In the genomic region with DNA sequence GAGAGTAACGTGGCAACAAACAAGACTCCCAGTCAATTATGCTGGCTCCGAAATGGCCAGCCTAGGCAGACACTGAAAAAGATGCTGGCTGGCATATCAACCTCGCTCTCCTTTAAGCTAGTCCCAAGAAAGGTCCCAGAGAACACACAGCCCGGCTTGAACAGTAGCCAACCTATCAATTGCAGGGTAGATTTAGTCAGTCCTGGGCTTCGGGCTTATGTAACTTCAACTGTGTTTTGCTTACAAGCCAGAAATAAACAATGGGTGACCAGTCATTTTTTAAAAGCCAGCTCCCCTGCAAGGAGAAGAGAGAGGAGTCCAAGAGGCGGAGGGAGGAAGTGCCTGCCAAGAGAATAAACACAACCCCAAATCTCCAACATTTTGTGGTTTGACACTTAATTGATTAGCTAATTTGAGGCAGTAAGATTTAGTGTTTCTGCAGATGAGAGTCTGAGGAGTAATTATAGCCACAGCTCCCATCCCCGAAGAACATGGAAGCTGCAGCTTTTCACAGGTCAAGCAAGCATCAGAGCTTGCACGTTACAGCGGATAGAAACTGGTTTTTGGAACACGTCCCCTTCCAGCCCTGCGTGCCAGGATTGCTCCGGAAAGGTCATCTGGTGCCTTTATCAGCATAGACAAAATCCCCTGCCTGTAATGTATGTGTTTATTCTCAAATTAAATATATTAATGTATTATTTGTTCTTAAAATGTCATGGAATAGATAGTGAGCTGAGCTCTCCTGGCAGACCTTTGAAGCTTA, we compare ENCODE assay signal across 10 mouse cellular contexts.
DNase-seq lines count a peak whose midpoint lies in the region; ATAC-seq and TF ChIP-seq lines count a peak whose summit lies in the region.
"Had no signal": no experiment of that assay in that cellular context is flagged by ENCODE, and none has a peak within 500 bp of the region (broad histone marks: within the 10 kb centered on the region; RNA-seq: fewer than 3 reads in every experiment).

No protein-coding gene starts in this region.

- no peak for TF ChIP-seq CTCF in kidney, adult 2 months (conservative IDR thresholded peaks at IDR 0.05; ENCODE audit: insufficient read depth, insufficient read length, low read depth, low read length)
- peak; percentile 24 for TF ChIP-seq CTCF in hindbrain, postnatal 0 days (IDR thresholded peaks at IDR 0.05; ENCODE audit: low read depth)

- H3K4me2 ChIP-seq in kidney, embryonic 14.5 days (replicated peaks; ENCODE audit: low read depth, low read length), result no peak overlapping the region
- H3K4me2 ChIP-seq in hindbrain, postnatal 0 days (ENCODE audit: low read depth, low read length), result no peak overlapping the region
- H3K4me2 ChIP-seq: embryonic facial prominence, embryonic 12.5 days; heart, embryonic 15.5 days; limb, embryonic 12.5 days had no signal

- H3K4me3 ChIP-seq in kidney, adult 2 months (ENCODE audit: insufficient read depth, low read depth, low read length), result no peak overlapping the region
- no peak overlapping the region for H3K4me3 ChIP-seq in kidney, embryonic 14.5 days (ENCODE audit: low read length)
- no peak overlapping the region for H3K4me3 ChIP-seq in hindbrain, postnatal 0 days (ENCODE audit: low read length)
- H3K4me3 ChIP-seq: embryonic facial prominence, embryonic 12.5 days; heart, embryonic 15.5 days; limb, embryonic 12.5 days had no signal

- H3K27ac ChIP-seq in kidney, adult 2 months (ENCODE audit: insufficient read depth, low read depth, low read length), result no peak overlapping the region
- no peak overlapping the region; the same call in 1 of the 2 replicates for H3K27ac ChIP-seq in kidney, embryonic 14.5 days (ENCODE audit: low read depth, low read length)
- H3K27ac ChIP-seq in hindbrain, postnatal 0 days, result peak overlapping the region; percentile 28; the same call in 1 of the 2 replicates
- H3K27ac ChIP-seq: embryonic facial prominence, embryonic 12.5 days; heart, embryonic 15.5 days; limb, embryonic 12.5 days had no signal

- no peak for TF ChIP-seq POLR2A in kidney, adult 2 months (IDR thresholded peaks at IDR 0.05; ENCODE audit: low read depth, low read length)

- H3K4me1 ChIP-seq in kidney, adult 2 months (ENCODE audit: control insufficient read depth, insufficient read depth, low read length), result no peaks in the 10 kb centered on the region
- H3K4me1 ChIP-seq in kidney, embryonic 14.5 days (ENCODE audit: control insufficient read depth, insufficient read depth, low read length), result peaks cover 5% of the 10 kb centered on the region
- H3K4me1 ChIP-seq in hindbrain, postnatal 0 days (ENCODE audit: insufficient read depth, low read length), result 0 out of 2 replicates have a peak, but pooled peaks cover 5% of the 10 kb centered on the region
- H3K4me1 ChIP-seq: heart, embryonic 15.5 days had no signal

- ATAC-seq in kidney, embryonic 14.5 days (ENCODE audit: low FRiP score, low TSS enrichment), result no peak
- ATAC-seq in cerebellum, adult (ENCODE audit: insufficient number of reproducible peaks, low FRiP score, low TSS enrichment), result peak; percentile 80
- peak; percentile 69 for ATAC-seq in hindbrain, postnatal 0 days
- ATAC-seq in megakaryocyte-erythroid progenitor cell, adult 5-6 weeks (replicated peaks; ENCODE audit: low FRiP score, low TSS enrichment, poor library complexity, severe bottlenecking), result no peak
- no peak for ATAC-seq in monocyte, adult 5-6 weeks (replicated peaks; ENCODE audit: insufficient number of reproducible peaks, low FRiP score, low TSS enrichment, poor library complexity, severe bottlenecking)

- DNase-seq in kidney, adult 2 months, result peak; percentile 17
- peak; percentile 34 for DNase-seq in adipocyte (ENCODE audit: low spot score)
- DNase-seq in hindbrain, postnatal 0 days (ENCODE audit: low spot score), result peak; percentile 73

- 59% methylated on average over 12 of the region's 12 CpGs for WGBS in kidney, adult 2 months
- WGBS in kidney, embryonic 14.5 days, result 45% methylated on average over 12 of the region's 12 CpGs
- 39% methylated on average over 12 of the region's 12 CpGs for WGBS in hindbrain, postnatal 0 days

- H3K36me3 ChIP-seq in kidney, adult 2 months (ENCODE audit: control insufficient read depth, insufficient read depth, low read length), result no peaks in the 10 kb centered on the region
- no peaks in the 10 kb centered on the region for H3K36me3 ChIP-seq in kidney, embryonic 14.5 days (ENCODE audit: control insufficient read depth, insufficient read depth, low read length)
- no peaks in the 10 kb centered on the region for H3K36me3 ChIP-seq in hindbrain, postnatal 0 days (ENCODE audit: insufficient read depth, low read length)
- H3K36me3 ChIP-seq: embryonic facial prominence, embryonic 12.5 days; heart, embryonic 15.5 days; limb, embryonic 12.5 days had no signal

- no peak overlapping the region for H3K9ac ChIP-seq in kidney, embryonic 14.5 days (ENCODE audit: low read depth, low read length)
- H3K9ac ChIP-seq in hindbrain, postnatal 0 days (replicated peaks; ENCODE audit: low read length), result no peak overlapping the region
- H3K9ac ChIP-seq: embryonic facial prominence, embryonic 12.5 days; heart, embryonic 15.5 days; limb, embryonic 12.5 days had no signal

- no peaks in the 10 kb centered on the region for H3K27me3 ChIP-seq in kidney, adult 2 months (replicated peaks; ENCODE audit: control insufficient read depth, insufficient read depth, low read length)
- H3K27me3 ChIP-seq in kidney, embryonic 14.5 days (ENCODE audit: control insufficient read depth, insufficient read depth, low read length), result no peaks in the 10 kb centered on the region
- no peaks in the 10 kb centered on the region for H3K27me3 ChIP-seq in hindbrain, postnatal 0 days (ENCODE audit: insufficient read depth, low read length)
- H3K27me3 ChIP-seq: embryonic facial prominence, embryonic 12.5 days; heart, embryonic 15.5 days had no signal

- H3K9me3 ChIP-seq in kidney, embryonic 14.5 days (ENCODE audit: control insufficient read depth, low read length), result no peaks in the 10 kb centered on the region
- H3K9me3 ChIP-seq in hindbrain, postnatal 0 days (ENCODE audit: low read length), result no peaks in the 10 kb centered on the region
- H3K9me3 ChIP-seq: embryonic facial prominence, embryonic 12.5 days; heart, embryonic 15.5 days; limb, embryonic 12.5 days had no signal

Comparison
In these comparisons a context has a peak if more than half of its experiments do, and no peak if none do; other contexts are left out.
1. DNase-seq: peak in every context shown above with its lines; median percentile 73 in hindbrain, postnatal 0 days; 34 in adipocyte; 17 in kidney, adult 2 months.
2. ATAC-seq: peak in cerebellum, adult (single experiment) and hindbrain, postnatal 0 days (single experiment); none in kidney, embryonic 14.5 days (single experiment), megakaryocyte-erythroid progenitor cell, adult 5-6 weeks (single experiment) and monocyte, adult 5-6 weeks (single experiment).